Mouse (Mus musculus) megakaryocyte, embryonic 14.5 days (primary cell): ENCODE measurements around the gene Slc9a1.

Experiments used
- FLI1 ChIP-seq: IDR thresholded peaks from 2 replicates; pipeline ENCODE4 v1.6.1; 2012; ENCODE audit warnings: low read length, inconsistent platforms, mixed read lengths
- GATA1 ChIP-seq: IDR thresholded peaks from 3 replicates; pipeline ENCODE4 v1.6.1; 2012; ENCODE audit warnings: mixed read lengths, low read length, inconsistent platforms, borderline replicate concordance

- TF ChIP-seq GATA1, result no peak
- TF ChIP-seq FLI1, result no peak
Measured at GRCm38 (mm10) chr4:133375812-133376577, 6.5 kb downstream of the Slc9a1 start.
